Mouse (Mus musculus) adrenal gland, postnatal 4 days (tissue): ENCODE data around the gene Rad23a. TPM values are rescaled to one million over a fixed set of nuclear protein-coding genes. Genes with fewer than 3 reads are reported as not detected.

Source experiments
- DNase-seq, 2 experiments: peaks; one replicate each; pipeline ENCODE4 v3.0.0; 2021 to 2022; ENCODE audit warnings: low spot score in 2 of 2, mixed read lengths in 2 of 2
- long read RNA-seq, 2 experiments: library from polyadenylated mRNA; stranded (forward); transcript quantifications; one replicate each; pipeline ENCODE4 v2.0.0; 2021
- total RNA-seq, 2 experiments: library from RNA; stranded (reverse); gene quantifications; 2 replicates each; pipeline ENCODE4 v1.2.3; 2021

Rad23a gene
- 10 to 100 TPM; 86.4 to 93.8 TPM for total RNA-seq
- long read RNA-seq, experiment 1, transcript Rad23a-201 (9 exons, 2,074 nt) = major isoform, 35 of 102 reads
- long read RNA-seq, experiment 1, transcript Rad23a-202 (9 exons, 1,842 nt) = minor isoform, 29 of 102 reads
- long read RNA-seq, experiment 1, partial matches to known transcripts = 7 of 102 reads
- long read RNA-seq, experiment 1, other reads (novel, unspliced or antisense) = 31 of 102 reads
- long read RNA-seq, experiment 2, transcript Rad23a-201 (9 exons, 2,074 nt) = major isoform, 24 of 75 reads
- long read RNA-seq, experiment 2, transcript Rad23a-202 (9 exons, 1,842 nt) = minor isoform, 23 of 75 reads
- long read RNA-seq, experiment 2, partial matches to known transcripts = 7 of 75 reads
- long read RNA-seq, experiment 2, other reads (novel, unspliced or antisense) = 19 of 75 reads

DNA sequence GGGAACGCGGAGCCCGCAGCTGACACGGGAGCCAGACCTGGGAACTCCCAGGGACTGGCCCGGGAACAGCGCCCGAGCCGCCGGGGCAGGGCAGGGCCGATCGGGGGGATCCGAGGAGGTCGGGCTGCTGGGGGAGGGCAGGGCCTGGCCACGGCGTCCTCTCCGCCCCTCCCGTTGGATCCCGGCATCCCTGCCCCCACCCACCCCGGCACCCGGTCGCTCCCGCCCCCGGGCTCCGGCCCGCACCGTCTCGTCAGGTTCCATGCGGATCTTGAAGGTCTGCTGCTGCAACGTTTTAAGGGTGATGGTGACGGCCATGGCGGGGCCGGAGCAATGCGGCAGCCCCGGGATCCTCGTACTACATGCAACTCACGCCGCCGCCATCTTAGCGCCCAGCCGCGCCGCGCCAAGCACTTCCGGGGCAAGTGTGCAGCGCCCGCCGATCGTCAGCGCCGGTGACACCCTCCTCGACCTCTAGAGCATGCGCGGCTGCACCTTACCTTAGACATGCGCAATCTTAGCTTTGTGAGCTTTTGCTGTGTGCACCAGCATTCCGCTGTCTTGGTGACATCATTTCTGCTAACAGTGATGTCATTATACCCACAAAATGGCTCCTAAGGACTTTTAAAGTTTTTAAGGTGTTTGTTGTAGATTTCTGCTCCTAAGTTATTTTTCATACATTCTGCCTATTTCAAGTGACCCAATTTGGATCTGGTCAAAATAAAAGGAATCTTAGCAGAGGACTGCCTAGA lies at the start of gene Rad23a:
Gene Rad23a (minus strand): TSS at position 418 of the 752 bp plus-strand sequence.
- DNase-seq = peak; percentile 77 to 79

GRCm38 (mm10) chr8:84889141-84889540 lies 48.7 kb upstream of the Rad23a start:
- DNase-seq = no peak

GRCm38 (mm10) chr8:84888280-84888679 lies 47.8 kb upstream of the Rad23a start:
- DNase-seq = no peak

- no peak for DNase-seq
Observed at GRCm38 (mm10) chr8:84884728-84885127, 44.3 kb upstream of the Rad23a start.

DNA sequence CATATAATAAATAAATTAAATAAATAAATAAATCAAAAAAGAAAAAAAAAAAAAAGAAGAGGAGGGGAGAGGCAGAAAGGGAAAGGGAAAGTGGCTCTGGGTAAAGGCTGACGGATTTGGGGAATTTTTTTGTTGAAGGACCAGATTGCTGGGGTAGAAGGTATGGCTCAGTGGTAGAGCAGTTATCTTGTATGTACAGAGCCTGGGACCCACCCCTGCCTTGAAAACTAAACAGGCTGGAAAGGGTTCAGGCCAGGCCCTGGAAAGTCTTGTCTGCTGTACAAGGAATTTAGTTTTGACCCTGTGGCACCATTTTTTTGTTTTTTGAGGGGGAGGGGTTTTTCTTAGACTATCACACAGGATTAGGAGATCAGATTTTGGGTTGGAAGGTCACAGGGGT lies 38.5 kb upstream of the Rad23a start:
- no peak for DNase-seq

GRCm38 (mm10) chr8:84877297-84878035 lies 37.0 kb upstream of the Rad23a start:
- no peak for DNase-seq

- no peak for DNase-seq
Observed at GRCm38 (mm10) chr8:84874339-84874738, 33.9 kb upstream of the Rad23a start.

GRCm38 (mm10) chr8:84873016-84873415 lies 32.6 kb upstream of the Rad23a start:
- no peak for DNase-seq

- DNase-seq = no peak
Observed at GRCm38 (mm10) chr8:84872309-84872965, 32.0 kb upstream of the Rad23a start.

- DNase-seq = peak; percentile 61 to 69
Observed at GRCm38 (mm10) chr8:84871376-84872308, 31.2 kb upstream of the Rad23a start, which contains the start of gene Syce2. Syce2 (plus strand) TSS chr8:84872111.

GRCm38 (mm10) chr8:84856864-84857441 lies 16.5 kb upstream of the Rad23a start, which contains the start of gene Farsa:
Farsa (plus strand) TSS chr8:84856989.
- peak; percentile 75 to 83 for DNase-seq

DNA sequence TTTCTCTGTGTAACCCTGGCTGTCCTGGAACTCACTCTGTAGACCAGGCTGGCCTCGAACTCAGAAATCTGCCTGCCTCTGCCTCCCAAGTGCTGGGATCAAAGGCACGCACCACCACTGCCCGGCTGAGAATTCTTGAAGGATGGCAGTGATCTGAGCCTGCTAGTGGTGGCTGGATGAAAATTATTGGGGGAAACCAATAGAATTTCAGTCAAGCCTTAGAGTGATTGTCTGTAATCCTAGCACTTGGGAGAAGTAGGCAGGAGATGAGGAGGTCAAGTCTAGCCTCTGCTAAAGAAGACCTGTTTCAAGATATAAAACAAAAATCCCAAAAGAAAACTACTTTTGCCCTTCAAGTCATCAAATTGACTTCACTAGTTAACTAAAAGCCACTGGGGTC lies 16.0 kb upstream of the Rad23a start:
- DNase-seq = no peak

- no peak for DNase-seq
Observed at GRCm38 (mm10) chr8:84847684-84848435, 7.4 kb upstream of the Rad23a start.

DNA sequence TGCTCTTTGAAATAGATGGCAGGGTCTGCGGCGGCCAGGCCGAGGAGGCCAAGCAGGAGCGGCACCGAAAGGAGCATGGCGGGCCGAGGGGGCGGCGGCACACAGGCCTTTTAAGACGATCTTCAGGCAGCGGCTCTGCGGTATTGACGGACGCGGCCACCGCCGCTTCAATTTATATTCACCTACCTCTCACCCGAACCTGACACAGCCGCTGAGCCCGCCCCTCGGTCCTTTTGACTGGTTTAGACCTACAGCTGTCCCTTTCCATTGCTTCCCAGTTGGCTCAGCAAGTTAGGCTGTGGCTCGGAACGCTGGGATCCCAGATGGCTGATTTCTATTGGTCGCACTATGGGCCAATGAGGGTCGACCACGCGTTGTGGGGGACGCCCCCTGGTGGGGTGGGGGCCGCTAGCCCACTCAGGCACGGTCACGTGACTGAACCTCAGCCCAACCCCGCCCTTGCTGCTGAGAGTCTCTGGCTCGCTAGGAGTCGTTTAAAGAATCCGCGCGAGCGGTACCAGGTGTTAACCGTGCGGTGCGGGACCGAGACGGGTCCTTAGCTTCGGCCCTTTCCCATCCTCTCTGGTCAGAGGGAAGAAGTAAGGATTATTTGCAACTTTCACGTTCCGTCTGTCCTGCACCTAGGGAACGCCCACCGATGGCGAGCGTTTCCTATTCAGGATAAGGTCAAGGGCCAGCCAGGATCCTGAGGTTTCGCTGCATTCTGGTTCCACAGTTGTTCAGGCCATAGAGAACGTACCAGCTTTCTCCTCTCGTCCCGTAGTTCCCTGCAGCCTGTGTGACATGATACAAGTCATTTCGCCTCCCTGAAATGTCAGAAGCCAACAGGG lies 6.5 kb upstream of the Rad23a start, which contains the start of gene Calr:
Gene Calr (minus strand): TSS at position 213 of the 851 bp plus-strand sequence.
- DNase-seq = peak; percentile 98 to 99

GRCm38 (mm10) chr8:84846094-84846721 lies 5.7 kb upstream of the Rad23a start:
- no peak for DNase-seq

DNA sequence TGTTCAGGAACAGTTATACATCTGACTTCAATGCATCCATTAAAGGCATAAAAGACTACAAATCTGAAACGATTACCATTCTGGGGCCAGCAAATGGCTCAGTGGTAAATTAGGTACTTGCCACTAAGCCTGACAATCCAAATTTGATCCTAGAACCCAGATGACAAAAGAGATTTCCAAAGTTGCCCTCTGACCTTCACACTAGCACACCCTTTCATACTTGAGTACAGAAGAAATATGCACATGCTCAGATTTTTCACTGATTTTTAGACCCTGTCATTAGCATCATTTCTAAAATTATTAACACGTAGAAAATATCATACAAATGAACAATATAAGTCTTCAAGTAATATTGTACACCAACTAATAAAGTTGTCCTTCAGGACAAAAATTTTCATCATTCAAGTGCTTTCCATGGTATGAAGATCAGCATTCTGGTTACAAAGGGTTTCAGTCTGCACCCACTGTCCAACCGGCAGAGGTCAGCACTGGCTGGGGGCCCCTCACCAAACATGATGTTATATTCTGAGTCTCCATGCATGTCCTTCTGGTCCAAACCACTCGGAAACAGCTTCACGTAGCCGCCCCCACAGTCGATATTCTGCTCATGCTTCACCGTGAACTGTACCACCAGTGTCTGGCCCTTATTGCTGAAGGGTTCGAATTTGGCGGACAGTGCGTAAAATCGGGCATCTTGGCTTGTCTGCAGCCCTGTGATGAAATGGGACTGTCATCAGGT lies 5.1 kb upstream of the Rad23a start:
- no peak for DNase-seq
